In genomic region chr6:113483729-113484128, GRCm38 (mm10) we compare ENCODE assay signal across 1 mouse cellular context.
TF ChIP-seq lines count a peak whose summit lies in the region.

No protein-coding gene starts in this region.

TF ChIP-seq in ES-E14, 5 proteins besides CTCF, POLR2A, EP300 and RAD21 (continued from another document):
- TF ChIP-seq ZNF384 (IDR thresholded peaks at IDR 0.05; ENCODE audit: low read depth, low read length) (no peak), ZC3H11A (IDR thresholded peaks at IDR 0.05; ENCODE audit: borderline replicate concordance, low read depth, low read length) (no peak), CHD2 (IDR thresholded peaks at IDR 0.05; ENCODE audit: low read depth, low read length) (no peak), MAFK (IDR thresholded peaks at IDR 0.05; ENCODE audit: insufficient read depth, low read depth, low read length) (no peak)
